Mouse (Mus musculus): ENCODE data around the gene Ppp3ca. TPM values are rescaled to one million over a fixed set of nuclear protein-coding genes. Genes with fewer than 3 reads are reported as not detected.

Ppp3ca gene
- 127 and 145 TPM in 2 replicates for polyA plus RNA-seq (2016; fragmentation: Nextera tagmentation; extraction: Ambion mirVana)

- Histone ChIP-seq H3K27me3 (no peaks in the 10 kb centered on the region), H3K4me2 (replicated peaks) (peak within 1 kb of the TSS; percentile 67), H3K36me3 (no peaks in the 10 kb centered on the region), H3K9ac (peak within 1 kb of the TSS; percentile 94), H3K4me3 (peak within 1 kb of the TSS; percentile 92), H3K4me1 (peaks cover 26% of the 10 kb centered on the region), H3K27ac (peak within 1 kb of the TSS; percentile 95), H3K9me3 (replicated peaks) (no peaks in the 10 kb centered on the region)
- WGBS = under 1% methylated on average over 25 of the region's 43 CpGs
- ATAC-seq (ENCODE audit: low FRiP score) = no peak
These were observed at the start of gene Ppp3ca for GRCm38 (mm10) chr3:136670110-136670359. Gene Ppp3ca (plus strand): TSS chr3:136670124.

DNA sequence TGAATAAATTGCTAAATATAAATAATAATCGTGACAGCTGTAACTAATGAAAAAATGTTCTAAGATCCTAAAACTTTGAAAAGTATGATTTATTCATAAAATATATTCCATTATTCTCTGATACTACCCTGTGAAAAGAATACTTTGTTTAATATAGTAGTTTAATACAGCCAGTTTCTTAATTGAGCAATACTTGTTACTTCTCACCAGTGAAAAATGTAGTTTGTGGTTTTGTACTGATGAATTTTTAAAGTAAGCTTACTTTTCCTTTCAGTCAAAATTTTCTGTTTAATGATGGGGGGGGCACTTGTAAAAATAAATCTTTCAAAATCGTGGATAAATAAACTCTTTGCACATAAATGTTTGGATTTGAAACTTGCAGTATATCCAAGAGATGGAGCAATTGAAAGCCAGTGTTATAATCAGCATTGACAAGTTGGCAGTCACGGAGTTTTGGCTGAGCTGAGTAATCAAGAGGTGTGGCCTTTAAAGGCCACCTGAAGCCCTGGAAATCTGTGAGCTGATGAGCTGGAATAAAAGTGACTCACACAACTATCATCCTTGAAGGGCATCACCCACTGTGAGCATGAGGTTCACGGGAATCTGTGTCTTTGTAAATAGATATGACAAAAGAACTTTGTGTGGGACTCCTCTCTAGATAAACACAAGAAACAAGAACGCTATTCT, 29.2 kb upstream of the Ppp3ca start:
- Histone ChIP-seq H3K4me1 (no peaks in the 10 kb centered on the region), H3K4me2 (replicated peaks) (no peak overlapping the region), H3K27ac (no peak overlapping the region), H3K9ac (no peak overlapping the region), H3K4me3 (no peak overlapping the region), H3K36me3 (no peaks in the 10 kb centered on the region), H3K27me3 (no peaks in the 10 kb centered on the region), H3K9me3 (replicated peaks) (no peaks in the 10 kb centered on the region)
- ATAC-seq (ENCODE audit: low FRiP score) = no peak
- WGBS = 71% methylated on average over 5 of the region's 5 CpGs

DNA sequence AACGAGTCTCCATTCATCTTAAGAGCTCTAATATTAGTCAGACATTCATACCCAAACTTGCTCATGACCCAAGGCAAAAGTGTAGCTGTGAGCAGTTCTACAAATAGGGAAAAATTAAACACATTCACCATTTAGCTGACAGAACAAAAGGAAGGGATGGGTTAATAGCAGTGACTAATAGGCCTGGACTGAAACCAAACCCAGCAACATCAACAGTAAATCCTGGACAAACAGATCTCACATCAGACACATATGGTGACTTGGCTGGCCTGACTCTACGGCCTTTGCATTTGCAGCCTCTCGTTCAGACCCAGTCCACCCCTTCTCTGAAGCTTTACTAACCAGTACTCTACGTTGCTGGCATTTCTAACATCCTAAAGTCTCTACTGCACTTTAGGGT, 19.0 kb upstream of the Ppp3ca start:
- Histone ChIP-seq H3K4me3 (no peak overlapping the region), H3K27me3 (no peaks in the 10 kb centered on the region), H3K27ac (no peak overlapping the region), H3K4me1 (0 out of 2 replicates have a peak, but pooled peaks cover 6% of the 10 kb centered on the region), H3K9ac (no peak overlapping the region), H3K4me2 (replicated peaks) (no peak overlapping the region), H3K36me3 (no peaks in the 10 kb centered on the region), H3K9me3 (replicated peaks) (no peaks in the 10 kb centered on the region)
- 72% methylated on average over 4 of the region's 4 CpGs for WGBS
- no peak for ATAC-seq (ENCODE audit: low FRiP score)

DNA sequence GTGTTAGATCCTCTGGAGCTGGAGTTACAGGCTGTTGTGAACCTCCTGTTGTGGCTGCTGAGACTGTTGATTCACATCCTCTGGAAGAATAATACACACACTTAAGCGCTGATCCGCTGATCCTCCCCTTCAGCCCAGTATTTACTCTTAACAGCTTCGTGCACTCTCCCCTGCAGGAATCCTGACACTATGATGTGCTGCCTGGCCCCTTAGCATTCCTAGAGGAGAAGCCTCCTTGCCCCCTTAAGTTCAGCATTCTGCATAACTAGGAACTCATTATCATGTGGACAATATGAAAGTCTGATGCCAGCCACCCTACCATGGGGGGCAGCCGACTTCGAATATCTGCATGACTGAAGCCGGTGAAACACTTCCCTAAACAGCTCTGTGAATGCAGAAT, 18.4 kb upstream of the Ppp3ca start:
- Histone ChIP-seq H3K36me3 (no peaks in the 10 kb centered on the region), H3K27me3 (no peaks in the 10 kb centered on the region), H3K9me3 (replicated peaks) (no peaks in the 10 kb centered on the region), H3K4me3 (no peak overlapping the region), H3K27ac (no peak overlapping the region), H3K4me1 (0 out of 2 replicates have a peak, but pooled peaks cover 6% of the 10 kb centered on the region), H3K4me2 (replicated peaks) (no peak overlapping the region), H3K9ac (no peak overlapping the region)
- 17% methylated on average over 6 of the region's 6 CpGs for WGBS
- no peak for ATAC-seq (ENCODE audit: low FRiP score)

GRCm38 (mm10) chr3:136656460-136657035, 13.4 kb upstream of the Ppp3ca start:
- Histone ChIP-seq H3K27me3 (no peaks in the 10 kb centered on the region), H3K4me2 (replicated peaks) (no peak overlapping the region), H3K4me1 (0 out of 2 replicates have a peak, but pooled peaks cover under 1% of the 10 kb centered on the region), H3K4me3 (no peak overlapping the region), H3K36me3 (no peaks in the 10 kb centered on the region), H3K9me3 (replicated peaks) (no peaks in the 10 kb centered on the region), H3K9ac (no peak overlapping the region), H3K27ac (no peak overlapping the region)
- no peak for ATAC-seq (ENCODE audit: low FRiP score)
- WGBS = 85% methylated on average over 3 of the region's 3 CpGs

GRCm38 (mm10) chr3:136658681-136659080, 11.2 kb upstream of the Ppp3ca start:
- 91% methylated on average over 2 of the region's 2 CpGs for WGBS
- Histone ChIP-seq H3K4me3 (no peak overlapping the region), H3K36me3 (no peaks in the 10 kb centered on the region), H3K27ac (no peak overlapping the region), H3K4me2 (replicated peaks) (no peak overlapping the region), H3K9me3 (replicated peaks) (0 out of 2 replicates have a peak, but pooled peaks cover under 1% of the 10 kb centered on the region), H3K9ac (no peak overlapping the region), H3K27me3 (no peaks in the 10 kb centered on the region), H3K4me1 (no peaks in the 10 kb centered on the region)
- ATAC-seq (ENCODE audit: low FRiP score) = no peak

DNA sequence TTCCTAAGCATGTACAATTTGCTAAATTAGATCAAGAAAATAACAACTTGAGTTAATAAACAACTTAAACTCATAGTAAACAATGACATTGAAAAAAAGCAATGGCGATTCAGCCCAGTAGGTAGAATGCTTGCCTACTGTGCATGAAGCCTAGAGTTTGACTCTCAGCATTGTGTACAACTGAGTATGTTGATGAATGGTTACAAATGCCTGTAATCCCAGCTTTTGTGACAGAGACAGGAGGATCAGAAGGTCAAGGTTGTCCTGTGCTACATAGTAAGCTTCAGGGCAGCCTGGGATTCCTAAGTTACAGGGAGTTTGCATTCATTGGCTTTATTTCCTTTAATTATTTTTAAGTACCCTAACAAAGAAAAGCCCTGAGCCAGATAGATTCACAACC, 4.8 kb upstream of the Ppp3ca start:
- WGBS = 82% methylated on average over 1 of the region's 1 CpGs
- Histone ChIP-seq H3K4me3 (no peak overlapping the region), H3K4me2 (replicated peaks) (no peak overlapping the region), H3K36me3 (no peaks in the 10 kb centered on the region), H3K27me3 (no peaks in the 10 kb centered on the region), H3K9ac (no peak overlapping the region), H3K9me3 (replicated peaks) (0 out of 2 replicates have a peak, but pooled peaks cover 3% of the 10 kb centered on the region), H3K4me1 (peaks cover 8% of the 10 kb centered on the region), H3K27ac (no peak overlapping the region)
- ATAC-seq (ENCODE audit: low FRiP score) = no peak

GRCm38 (mm10) chr3:136668072-136668471, 1.9 kb upstream of the Ppp3ca start:
- no peak overlapping the region for H3K4me2 ChIP-seq (replicated peaks)
- H3K36me3 ChIP-seq = no peaks in the 10 kb centered on the region
- no peak for ATAC-seq (ENCODE audit: low FRiP score)
- no peak overlapping the region for H3K9ac ChIP-seq
- H3K4me3 ChIP-seq = no peak overlapping the region
- H3K9me3 ChIP-seq (replicated peaks) = 0 out of 2 replicates have a peak, but pooled peaks cover 3% of the 10 kb centered on the region
- H3K4me1 ChIP-seq = peaks cover 19% of the 10 kb centered on the region
- H3K27ac ChIP-seq = no peak overlapping the region
- 73% methylated on average over 2 of the region's 2 CpGs for WGBS
- no peaks in the 10 kb centered on the region for H3K27me3 ChIP-seq

- WGBS = under 1% methylated on average over 50 of the region's 56 CpGs
- Histone ChIP-seq H3K4me1 (peaks cover 26% of the 10 kb centered on the region), H3K9ac (peak overlapping the region; percentile 94), H3K36me3 (no peaks in the 10 kb centered on the region), H3K4me3 (peak overlapping the region; percentile 92), H3K4me2 (replicated peaks) (peak overlapping the region; percentile 67), H3K9me3 (replicated peaks) (no peaks in the 10 kb centered on the region), H3K27ac (peak overlapping the region; percentile 95), H3K27me3 (no peaks in the 10 kb centered on the region)
- peak; percentile 97 for ATAC-seq (ENCODE audit: low FRiP score)
These were observed 454 bp upstream of the Ppp3ca start for GRCm38 (mm10) chr3:136669231-136670109.

DNA sequence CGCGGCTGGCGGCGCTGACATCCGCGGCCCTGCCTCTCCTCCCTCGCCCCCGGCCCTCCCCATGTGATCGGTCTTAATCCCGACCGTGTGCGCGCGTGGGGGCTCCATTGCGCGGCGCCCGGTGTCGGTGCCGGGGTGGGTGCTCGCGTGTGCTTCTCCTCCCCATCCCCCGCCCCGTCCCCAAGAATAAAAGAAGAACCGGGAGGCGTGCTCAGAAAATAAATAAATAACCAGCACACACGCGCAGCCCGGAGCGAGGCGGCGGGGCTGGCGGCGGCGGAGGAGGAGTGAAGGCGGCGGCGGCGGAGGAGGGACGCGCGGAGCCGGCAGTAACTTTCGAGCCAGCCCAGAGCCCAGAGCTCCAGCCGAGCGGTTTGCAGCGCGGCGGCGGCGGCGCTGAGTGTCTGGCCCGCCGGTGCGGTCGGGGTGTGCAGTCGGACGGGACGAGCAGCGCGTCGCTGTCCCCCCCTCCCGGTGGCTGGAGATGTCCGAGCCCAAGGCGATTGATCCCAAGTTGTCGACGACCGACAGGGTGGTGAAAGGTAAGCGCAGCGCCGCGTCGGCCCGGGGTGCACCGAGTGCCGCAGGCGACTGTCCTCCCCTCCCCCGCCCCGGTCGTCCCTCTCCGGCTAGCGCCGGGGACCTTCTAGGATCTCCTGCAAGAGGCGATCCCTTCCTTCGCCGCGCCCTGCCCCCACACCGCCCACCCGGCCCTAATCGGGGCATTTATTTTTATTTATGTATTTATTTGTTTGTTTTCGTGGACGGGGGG, 622 bp downstream of the Ppp3ca start:
- Histone ChIP-seq H3K4me3 (peak overlapping the region; percentile 92), H3K9me3 (replicated peaks) (no peaks in the 10 kb centered on the region), H3K27me3 (no peaks in the 10 kb centered on the region), H3K4me2 (replicated peaks) (peak overlapping the region; percentile 62), H3K4me1 (peaks cover 28% of the 10 kb centered on the region), H3K9ac (peak overlapping the region; percentile 94), H3K27ac (peak overlapping the region; percentile 95), H3K36me3 (no peaks in the 10 kb centered on the region)
- WGBS = under 1% methylated on average over 84 of the region's 92 CpGs
- ATAC-seq (ENCODE audit: low FRiP score) = peak; percentile 63

GRCm38 (mm10) chr3:136671161-136671939, 1.4 kb downstream of the Ppp3ca start:
- H3K27me3 ChIP-seq = no peaks in the 10 kb centered on the region
- peak overlapping the region; percentile 95 for H3K27ac ChIP-seq
- ATAC-seq (ENCODE audit: low FRiP score) = peak; percentile 51
- H3K9me3 ChIP-seq (replicated peaks) = no peaks in the 10 kb centered on the region
- H3K4me2 ChIP-seq (replicated peaks) = peak overlapping the region; percentile 62
- H3K36me3 ChIP-seq = no peaks in the 10 kb centered on the region
- under 1% methylated on average over 32 of the region's 52 CpGs for WGBS
- peak overlapping the region; percentile 92 for H3K4me3 ChIP-seq
- peak overlapping the region; percentile 94 for H3K9ac ChIP-seq
- peaks cover 33% of the 10 kb centered on the region for H3K4me1 ChIP-seq
